Mouse (Mus musculus) kidney, postnatal 36 days (tissue): ENCODE measurements around the gene Olfr1188.
"Not testable (repeated sequence)": the region's sequence is repeated elsewhere in the genome, so short reads cannot be mapped to it uniquely, and the experiment has no call there.

Source experiments
- DNase-seq, 2 experiments: peaks; one replicate each; pipeline ENCODE4 v3.0.0; 2021 to 2022; ENCODE audit warnings: mixed read lengths in 2 of 2

Olfr1188 gene

DNA sequence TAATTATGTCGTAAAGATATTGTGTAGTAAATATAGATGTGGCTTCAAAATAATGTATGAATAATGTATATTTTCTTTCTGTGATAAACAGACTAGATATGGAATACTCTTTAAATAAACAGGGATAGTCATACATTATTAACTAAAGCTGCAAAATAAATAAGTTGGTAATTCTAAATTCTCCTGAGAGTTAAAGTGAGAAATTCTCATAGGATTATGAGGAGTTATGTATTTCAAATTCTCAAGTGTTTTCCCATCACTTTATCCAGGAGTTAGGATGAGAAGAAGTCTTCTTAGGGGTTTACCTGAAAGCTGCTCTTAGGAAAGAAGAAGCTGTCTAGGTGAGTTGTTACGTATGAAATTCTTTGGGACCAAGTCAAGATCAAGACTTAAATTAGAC, at the start of gene Olfr1188:
Gene Olfr1188 (plus strand): TSS at position 301 of the 400 bp plus-strand sequence.
- no peak for DNase-seq

DNA sequence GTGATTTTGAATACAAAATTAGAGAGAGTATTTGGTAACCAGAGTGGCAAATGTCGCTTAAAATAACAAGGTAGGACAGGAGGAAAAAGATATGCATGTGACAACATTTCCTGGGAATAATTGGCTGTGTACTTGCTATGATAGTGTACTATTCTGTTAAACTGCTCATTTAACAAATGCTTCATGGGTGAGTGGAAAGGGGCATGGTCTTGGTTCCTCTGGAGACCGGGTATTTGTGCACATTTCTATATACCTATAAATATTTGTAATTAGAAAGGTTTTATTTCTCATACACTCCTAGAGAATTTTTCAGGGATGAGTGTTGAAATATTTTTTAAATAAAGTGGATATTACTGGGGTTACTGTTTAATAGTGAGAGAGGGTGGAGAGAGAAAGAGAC, 38.5 kb upstream of the Olfr1188 start, which contains the start of gene Olfr1186:
Gene Olfr1186 (plus strand): TSS at position 301 of the 400 bp plus-strand sequence.
- DNase-seq = no peak

DNA sequence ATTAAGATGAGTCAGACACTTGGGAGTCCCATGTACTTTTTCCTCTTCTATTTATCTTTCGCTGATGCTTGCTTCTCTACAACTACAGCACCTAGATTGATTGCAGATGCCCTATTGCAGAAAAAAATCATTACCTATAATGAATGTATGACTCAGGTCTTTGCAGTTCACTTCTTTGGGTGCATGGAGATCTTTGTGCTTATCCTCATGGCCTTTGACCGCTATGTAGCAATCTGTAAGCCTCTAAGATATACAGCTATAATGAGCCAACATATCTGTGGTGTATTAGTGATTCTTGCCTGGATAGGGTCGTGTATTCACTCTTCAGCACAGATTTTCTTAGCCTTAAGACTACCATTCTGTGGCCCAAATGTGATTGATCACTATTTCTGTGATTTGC, 31.0 kb upstream of the Olfr1188 start:
- DNase-seq = no peak

DNA sequence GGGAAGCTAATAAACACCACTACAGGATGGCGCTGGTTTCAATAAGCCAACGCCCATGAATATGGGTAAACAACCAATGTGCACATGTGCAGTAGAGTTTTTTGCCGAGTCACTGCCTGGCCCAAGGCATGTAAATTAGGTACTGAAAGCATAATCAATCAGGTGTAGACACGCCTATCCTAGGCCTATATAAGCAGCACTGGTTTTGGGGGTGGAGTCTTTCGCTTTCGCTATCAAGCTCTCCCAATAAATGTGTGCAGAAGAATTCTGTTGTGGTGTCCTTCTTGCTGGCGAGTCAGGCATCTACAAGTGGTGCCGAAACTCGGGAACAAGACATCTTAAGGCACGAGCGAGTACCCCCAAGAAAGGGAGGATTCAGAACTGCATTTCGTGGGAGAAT, 16.0 kb downstream of the Olfr1188 start:
- DNase-seq = not testable (repeated sequence)

DNA sequence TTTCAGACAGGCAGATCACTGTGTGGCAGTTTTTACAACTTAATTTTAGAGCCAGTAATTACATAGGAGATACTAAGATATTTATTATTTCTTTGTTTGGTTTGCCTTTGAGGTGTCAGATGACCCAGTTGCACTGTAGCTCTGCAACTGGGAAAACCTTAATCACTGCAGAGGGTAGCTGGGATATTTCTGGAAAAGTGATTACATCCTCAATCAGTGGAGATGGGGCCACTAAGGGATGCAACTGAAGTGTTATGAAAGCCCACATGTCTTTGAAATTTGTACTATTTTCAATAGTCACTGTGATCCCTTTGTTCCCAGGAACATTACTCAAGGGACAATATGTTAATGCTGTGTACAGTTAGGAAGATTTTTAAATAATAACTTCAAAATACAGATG, 29.4 kb downstream of the Olfr1188 start, which contains the start of gene Olfr1189:
Gene Olfr1189 (plus strand): TSS at position 301 of the 400 bp plus-strand sequence.
- DNase-seq = no peak
